Mouse (Mus musculus) embryo, embryonic 9.5 days (tissue): Measurements from ENCODE around the gene C8a.

Experiments used
- DNase-seq: peaks from one replicate; pipeline ENCODE4 v3.0.0-alpha.2; 2017; ENCODE audit errors: extremely low spot score

C8a gene

GRCm38 (mm10) chr4:104842204-104842603 lies 34.0 kb downstream of the C8a start:
- no peak for DNase-seq

- DNase-seq, result no peak
Observed at GRCm38 (mm10) chr4:104838342-104838741, 37.9 kb downstream of the C8a start.

- peak; percentile 11 for DNase-seq
Observed at GRCm38 (mm10) chr4:104835096-104835495, 41.1 kb downstream of the C8a start.

GRCm38 (mm10) chr4:104828939-104829338 lies 47.3 kb downstream of the C8a start:
- no peak for DNase-seq

- no peak for DNase-seq
Observed at GRCm38 (mm10) chr4:104824381-104825077, 51.7 kb downstream of the C8a start.

- DNase-seq, result no peak
Observed at GRCm38 (mm10) chr4:104823597-104824101, 52.5 kb downstream of the C8a start.

- no peak for DNase-seq
Observed at GRCm38 (mm10) chr4:104819891-104820290, 56.3 kb downstream of the C8a start.

- no peak for DNase-seq
Observed at GRCm38 (mm10) chr4:104818986-104819385, 57.2 kb downstream of the C8a start.

GRCm38 (mm10) chr4:104817509-104817908 lies 58.7 kb downstream of the C8a start:
- DNase-seq, result no peak

- no peak for DNase-seq
Observed at GRCm38 (mm10) chr4:104816519-104817232, 59.5 kb downstream of the C8a start.

- DNase-seq, result no peak
Observed at GRCm38 (mm10) chr4:104813617-104814016, 62.6 kb downstream of the C8a start.

GRCm38 (mm10) chr4:104810710-104811286 lies 65.4 kb downstream of the C8a start:
- DNase-seq, result no peak

- no peak for DNase-seq
Observed at GRCm38 (mm10) chr4:104805414-104806257, 70.6 kb downstream of the C8a start.

- DNase-seq, result no peak
Observed at GRCm38 (mm10) chr4:104804100-104804499, 72.1 kb downstream of the C8a start.

- no peak for DNase-seq
Observed at GRCm38 (mm10) chr4:104801625-104802024, 74.6 kb downstream of the C8a start.

GRCm38 (mm10) chr4:104798951-104799350 lies 77.2 kb downstream of the C8a start:
- DNase-seq, result no peak

- DNase-seq, result no peak
Observed at GRCm38 (mm10) chr4:104792111-104792510, 84.1 kb downstream of the C8a start.

GRCm38 (mm10) chr4:104782346-104782745 lies 93.9 kb downstream of the C8a start:
- no peak for DNase-seq

- DNase-seq, result no peak
Observed at GRCm38 (mm10) chr4:104781441-104781840, 94.8 kb downstream of the C8a start.

- DNase-seq, result no peak
Observed at GRCm38 (mm10) chr4:104779460-104779859, 96.7 kb downstream of the C8a start.

GRCm38 (mm10) chr4:104775601-104776000 lies 100.6 kb downstream of the C8a start:
- DNase-seq, result no peak

GRCm38 (mm10) chr4:104770331-104770730 lies 105.9 kb downstream of the C8a start:
- no peak for DNase-seq
